Mouse (Mus musculus) CH12.LX (cell line): ENCODE results near the gene Tnfrsf9. TPM values are rescaled to one million over a fixed set of nuclear protein-coding genes. Genes with fewer than 3 reads are reported as not detected.

ENCODE experiments used
- DNase-seq: peaks from one replicate; pipeline ENCODE4 v3.0.0-alpha.2; 2013; ENCODE audit errors: extremely low read depth
- H3K27ac ChIP-seq: 2 replicates; pipeline ENCODE4 v1.5.1; 2012; ENCODE audit warnings: low read depth, mild to moderate bottlenecking, control low read depth, moderate library complexity; ENCODE audit not compliant: insufficient read depth
- H3K27me3 ChIP-seq: replicated peaks from 2 replicates; pipeline ENCODE3; 2012; ENCODE audit warnings: inconsistent platforms
- H3K36me3 ChIP-seq, 2 experiments: replicated peaks in 1 of 2; 2 replicates each; pipeline versions ENCODE3 to v1.6.1; 2012; ENCODE audit warnings: inconsistent platforms in 1 of 2, low read length in 1 of 2, mild to moderate bottlenecking in 1 of 2, mixed read lengths in 1 of 2, moderate library complexity in 1 of 2; ENCODE audit not compliant: control insufficient read depth in 1 of 2, insufficient read depth in 1 of 2
- H3K4me1 ChIP-seq, 2 experiments: 2 replicates each; pipeline ENCODE4 v1.6.1; 2012; ENCODE audit warnings: inconsistent platforms in 1 of 2, moderate library complexity in 1 of 2; ENCODE audit not compliant: insufficient read depth in 2 of 2, control insufficient read depth in 1 of 2
- H3K4me2 ChIP-seq: 2 replicates; pipeline ENCODE4 v1.6.1; 2012; ENCODE audit warnings: low read depth, mild to moderate bottlenecking, control low read depth; ENCODE audit not compliant: poor library complexity, insufficient read depth, severe bottlenecking
- H3K4me3 ChIP-seq, 3 experiments: fragments of 150-350 bp in 1 of 3; sonication (generic) in 1 of 3; replicated peaks in 1 of 3; 2 replicates each; pipeline versions ENCODE3 to v1.5.1; 2011 to 2012; ENCODE audit warnings: low read depth in 2 of 3, low read length in 2 of 3, mild to moderate bottlenecking in 2 of 3, moderate library complexity in 2 of 3, control low read depth in 1 of 3, improper control_type of control experiment in 1 of 3, inconsistent platforms in 1 of 3, mixed read lengths in 1 of 3; ENCODE audit not compliant: poor library complexity in 1 of 3
- H3K79me2 ChIP-seq: replicated peaks from 2 replicates; pipeline ENCODE4 v1.6.1; 2012; ENCODE audit warnings: mild to moderate bottlenecking, moderate library complexity; ENCODE audit not compliant: control insufficient read depth, poor library complexity, insufficient read depth, severe bottlenecking; ENCODE audit errors: extremely low read depth
- H3K9ac ChIP-seq: 2 replicates; pipeline ENCODE4 v1.6.1; 2012; ENCODE audit warnings: low read depth, mild to moderate bottlenecking, control low read depth, moderate library complexity; ENCODE audit not compliant: insufficient read depth
- H3K9me3 ChIP-seq: replicated peaks from 2 replicates; pipeline ENCODE3; 2012; ENCODE audit warnings: low read length, inconsistent platforms, mixed read lengths
- CHD1 ChIP-seq: IDR thresholded peaks from 2 replicates; pipeline ENCODE4 v1.6.1; 2012; ENCODE audit warnings: low read depth, low read length, improper control_type of control experiment, inconsistent platforms
- CTCF ChIP-seq, 2 experiments: IDR thresholded peaks in 1 of 2; conservative IDR thresholded peaks in 1 of 2; 2 replicates each; pipeline ENCODE4 v1.5.1; 2011 to 2012; ENCODE audit warnings: low read depth in 2 of 2, low read length in 2 of 2, improper control_type of control experiment in 1 of 2, inconsistent platforms in 1 of 2, mild to moderate bottlenecking in 1 of 2, moderate library complexity in 1 of 2
- E2F4 ChIP-seq: IDR thresholded peaks from 2 replicates; pipeline ENCODE4 v1.6.1; 2011; ENCODE audit warnings: low read depth, low read length, improper control_type of control experiment; ENCODE audit not compliant: insufficient replicate concordance
- ELF1 ChIP-seq: IDR thresholded peaks from 2 replicates; pipeline ENCODE4 v1.6.1; 2014; ENCODE audit warnings: low read depth, mild to moderate bottlenecking, inconsistent platforms, low read length, improper control_type of control experiment
- IRF4 ChIP-seq: IDR thresholded peaks from 2 replicates; pipeline ENCODE4 v1.6.1; 2014; ENCODE audit warnings: low read depth, mild to moderate bottlenecking, inconsistent platforms, low read length, improper control_type of control experiment
- JUN ChIP-seq: IDR thresholded peaks from 2 replicates; pipeline ENCODE4 v1.6.1; 2011; ENCODE audit warnings: low read depth, mild to moderate bottlenecking, low read length, improper control_type of control experiment, moderate library complexity; ENCODE audit not compliant: insufficient read depth
- MEF2A ChIP-seq: IDR thresholded peaks from 2 replicates; pipeline ENCODE4 v1.6.1; 2014; ENCODE audit warnings: low read depth, mild to moderate bottlenecking, inconsistent platforms, low read length, improper control_type of control experiment, borderline replicate concordance
- MXI1 ChIP-seq: IDR thresholded peaks from 2 replicates; pipeline ENCODE4 v1.6.1; 2011; ENCODE audit warnings: mild to moderate bottlenecking, low read depth, low read length, improper control_type of control experiment
- MYC ChIP-seq: IDR thresholded peaks from 2 replicates; pipeline ENCODE4 v1.6.1; 2011; ENCODE audit warnings: low read depth, mild to moderate bottlenecking, improper control_type of control experiment, low read length
- NRF1 ChIP-seq: IDR thresholded peaks from 2 replicates; pipeline ENCODE4 v1.6.1; 2014; ENCODE audit warnings: low read depth, mild to moderate bottlenecking, inconsistent platforms, low read length, improper control_type of control experiment, moderate library complexity
- RAD21 ChIP-seq: IDR thresholded peaks from 2 replicates; pipeline ENCODE4 v1.6.1; 2011; ENCODE audit warnings: low read depth, mild to moderate bottlenecking, low read length, improper control_type of control experiment, moderate library complexity
- SMC3 ChIP-seq: IDR thresholded peaks from 2 replicates; pipeline ENCODE4 v1.6.1; 2011; ENCODE audit warnings: low read depth, low read length, improper control_type of control experiment
- TBP ChIP-seq: conservative IDR thresholded peaks from 2 replicates; pipeline ENCODE4 v1.6.1; 2011; ENCODE audit warnings: low read depth, low read length, improper control_type of control experiment
- USF2 ChIP-seq: conservative IDR thresholded peaks from 2 replicates; pipeline ENCODE4 v1.6.1; 2011; ENCODE audit warnings: low read depth, low read length, improper control_type of control experiment
- ZC3H11A ChIP-seq: IDR thresholded peaks from 2 replicates; pipeline ENCODE4 v1.6.1; 2012; ENCODE audit warnings: low read depth, mild to moderate bottlenecking, inconsistent platforms, low read length, improper control_type of control experiment
- ZMIZ1 ChIP-seq: IDR thresholded peaks from 2 replicates; pipeline ENCODE4 v1.6.1; 2012; ENCODE audit warnings: low read depth, mild to moderate bottlenecking, inconsistent platforms, low read length, improper control_type of control experiment
- ZNF384 ChIP-seq: IDR thresholded peaks from 2 replicates; pipeline ENCODE4 v1.6.1; 2012; ENCODE audit warnings: low read depth, low read length, improper control_type of control experiment, inconsistent platforms
- dilution Hi-C: fragments of 300-500 bp; cut with MboI; formaldehyde crosslinking; loops from 2 replicates; pipeline ENCODE4 v1.14.3; 2020; ENCODE audit warnings: low sequenced_read_pairs; ENCODE audit not compliant: extremely low pct_unique_long_range_greater_than_20kb, extremely low pct_ligation_motif_present
- in situ Hi-C: fragments of 300-500 bp; cut with MboI; formaldehyde crosslinking; loops from 3 replicates; pipeline ENCODE4 v1.14.3; 2019; ENCODE audit warnings: low sequenced_read_pairs, low pct_ligation_motif_present, low pct_unique_long_range_greater_than_20kb, mixed read lengths
- polyA plus RNA-seq: library from polyadenylated mRNA; unstranded; fragments of >175 nt; gene quantifications from 2 replicates; pipeline ENCODE4 v1.2.1, GENCODE M21; 2012; ENCODE audit warnings: low read depth; ENCODE audit not compliant: insufficient read length
- total RNA-seq, 2 experiments: library from RNA; depleted of rRNA; stranded (reverse); fragments of 300-350 nt in 1 of 2; fragments of >200 nt in 1 of 2; gene quantifications; 2 replicates each; pipeline ENCODE4 v1.2.3; 2012 to 2014

Gene Tnfrsf9
- total and polyA plus RNA-seq, 3 experiments: 2.2 to 3.1 (median 2.9) TPM

GRCm38 (mm10) chr4:150898716-150899365 lies 15.5 kb upstream of the Tnfrsf9 start:
- Histone ChIP-seq H3K9ac (no peak overlapping the region), H3K4me1 (peaks cover 3 to 40% of the 10 kb centered on the region in 2 experiments; a peak in 2 of 4 replicates), H3K79me2 (no peaks in the 10 kb centered on the region), H3K27me3 (no peaks in the 10 kb centered on the region)
- in situ Hi-C loops: loop anchor here (10.0 kb wide), 1 partner anchor 224 kb away; no protein-coding TSS in a partner anchor
- TF ChIP-seq CTCF (conservative IDR thresholded peaks at IDR 0.05 in 1 of 2, IDR thresholded peaks at IDR 0.05 in 1 of 2; ENCODE audit: low read depth in 2 of 2, low read length in 2 of 2) (peak; percentile 83 to 88), MXI1 (no peak), MEF2A (no peak), SMC3 (peak; percentile 75), ZC3H11A (peak; percentile 20; the same call in 1 of the 2 replicates), ELF1 (peak; percentile 85), RAD21 (peak; percentile 84)
- TF ChIP-seq, all 38 proteins: peak for 5
- DNase-seq: peak; percentile 73
- H3K4me2 ChIP-seq: no peak overlapping the region
- H3K9me3 ChIP-seq: no peaks in the 10 kb centered on the region
- H3K27ac ChIP-seq: no peak overlapping the region
- H3K4me3 ChIP-seq: no peak overlapping the region
- peaks cover 73 to 87% of the 10 kb centered on the region in 2 experiments for H3K36me3 ChIP-seq
- dilution Hi-C loops: no loop called here

DNA sequence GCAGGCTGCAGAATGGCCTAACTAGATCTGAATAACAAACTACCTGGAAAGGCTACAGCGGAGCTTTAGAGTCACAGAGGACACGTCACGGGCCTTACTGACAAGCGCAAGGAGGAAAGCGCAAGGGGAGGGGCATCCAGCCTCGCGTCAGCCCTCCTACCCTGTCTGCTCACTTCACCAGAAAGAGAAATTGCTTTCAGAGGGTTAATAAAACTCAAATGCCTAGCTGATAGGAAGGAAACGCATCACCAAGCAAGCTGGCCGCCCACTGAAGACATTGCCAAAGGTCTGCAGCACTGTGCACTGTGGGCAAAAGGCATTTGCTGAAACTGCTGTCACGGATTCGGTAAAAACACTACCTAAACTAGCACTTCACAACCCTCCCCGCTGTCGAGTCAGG lies 13.9 kb upstream of the Tnfrsf9 start:
- Histone ChIP-seq H3K27me3 (no peaks in the 10 kb centered on the region), H3K4me1 (peaks cover 3 to 45% of the 10 kb centered on the region in 2 experiments; a peak in 2 of 4 replicates), H3K9ac (no peak overlapping the region), H3K36me3 (peaks cover 85 to 94% of the 10 kb centered on the region in 2 experiments), H3K79me2 (no peaks in the 10 kb centered on the region), H3K9me3 (no peaks in the 10 kb centered on the region), H3K4me3 (no peak overlapping the region), H3K4me2 (no peak overlapping the region), H3K27ac (no peak overlapping the region)
- in situ Hi-C loops (no loop called here), dilution Hi-C loops (no loop called here)
- no peak for DNase-seq
- TF ChIP-seq ZMIZ1 (no peak), CHD1 (no peak), MXI1 (no peak), IRF4 (no peak), MYC (no peak), ZNF384 (no peak), E2F4 (no peak), NRF1 (no peak), JUN (no peak), USF2 (no peak), TBP (no peak)
